Mouse (Mus musculus) adrenal gland, postnatal 14 days (tissue): ENCODE measurements at regions not wholly inside any gene's neighbourhood (a gene's known extent, or its start where the extent isn't known, plus 50 kb on each side); places are given as distances from the start of the nearest gene placed in this dataset.

ENCODE experiments used
- DNase-seq: peaks from one replicate; pipeline ENCODE4 v3.0.0; 2021; ENCODE audit warnings: mixed read lengths

GRCm38 (mm10) chr8:10713515-10714042 lies 294.7 kb downstream of the Irs2 start:
- DNase-seq = no peak

- DNase-seq = no peak
Observed at GRCm38 (mm10) chr8:10712118-10712689, 296.1 kb downstream of the Irs2 start.

- DNase-seq = no peak
Observed at GRCm38 (mm10) chr8:10711474-10711873, 296.8 kb downstream of the Irs2 start.

GRCm38 (mm10) chr8:10708509-10708908 lies 299.7 kb downstream of the Irs2 start:
- no peak for DNase-seq

- DNase-seq = no peak
Observed at GRCm38 (mm10) chr8:10707122-10707521, 301.1 kb downstream of the Irs2 start.

GRCm38 (mm10) chr8:10705909-10706308 lies 302.3 kb downstream of the Irs2 start:
- DNase-seq = no peak

GRCm38 (mm10) chr8:10702755-10703154 lies 305.5 kb downstream of the Irs2 start:
- no peak for DNase-seq

- no peak for DNase-seq
Observed at GRCm38 (mm10) chr8:10702248-10702647, 306.0 kb downstream of the Irs2 start.

- DNase-seq = no peak
Observed at GRCm38 (mm10) chr8:10701648-10702061, 306.6 kb downstream of the Irs2 start.

GRCm38 (mm10) chr8:10701226-10701625 lies 307.0 kb downstream of the Irs2 start:
- DNase-seq = no peak

GRCm38 (mm10) chr8:10699669-10700068 lies 308.6 kb downstream of the Irs2 start:
- no peak for DNase-seq

- DNase-seq = no peak
Observed at GRCm38 (mm10) chr8:10695181-10695580, 313.1 kb downstream of the Irs2 start.

- no peak for DNase-seq
Observed at GRCm38 (mm10) chr8:10690659-10691058, 317.6 kb downstream of the Irs2 start.

- no peak for DNase-seq
Observed at GRCm38 (mm10) chr8:10689881-10690280, 318.4 kb downstream of the Irs2 start.

- no peak for DNase-seq
Observed at GRCm38 (mm10) chr8:10687867-10688561, 320.2 kb downstream of the Irs2 start.
